Mouse (Mus musculus) hematopoietic multipotent progenitor cell, adult 10-12 weeks (in vitro differentiated cells): Measurements from ENCODE around the gene Olfr1380. TPM values are rescaled to one million over a fixed set of nuclear protein-coding genes. Genes with fewer than 3 reads are reported as not detected.

Experiments used
- polyA plus RNA-seq: library from polyadenylated mRNA; stranded (reverse); fragments of >175 nt; gene quantifications from 2 replicates; pipeline ENCODE4 v1.2.3, GENCODE M21; 2012; ENCODE audit warnings: low replicate concordance

Gene Olfr1380
- not detected in 2 replicates for polyA plus RNA-seq

DNA sequence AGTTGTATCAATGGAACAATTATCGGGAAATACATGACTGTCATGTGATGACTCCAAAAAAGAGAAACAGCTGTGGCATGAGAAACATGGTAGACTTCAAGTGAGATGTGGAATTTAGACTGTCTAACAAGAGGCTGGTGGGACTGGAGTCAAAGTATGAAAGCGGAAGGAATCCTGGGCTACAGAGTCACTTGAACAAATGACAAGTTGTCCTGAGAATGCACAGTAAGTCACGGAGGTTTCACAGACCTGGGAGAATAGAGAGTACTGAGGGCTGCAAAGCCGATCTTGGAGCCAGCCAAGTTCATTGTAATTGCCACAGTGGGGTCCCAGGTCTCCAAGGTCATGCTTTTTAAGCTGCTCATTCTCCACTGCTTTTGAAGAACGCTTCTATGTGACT, at the start of gene Olfr1380:
Gene Olfr1380 (plus strand): TSS at position 301 of the 400 bp plus-strand sequence.

DNA sequence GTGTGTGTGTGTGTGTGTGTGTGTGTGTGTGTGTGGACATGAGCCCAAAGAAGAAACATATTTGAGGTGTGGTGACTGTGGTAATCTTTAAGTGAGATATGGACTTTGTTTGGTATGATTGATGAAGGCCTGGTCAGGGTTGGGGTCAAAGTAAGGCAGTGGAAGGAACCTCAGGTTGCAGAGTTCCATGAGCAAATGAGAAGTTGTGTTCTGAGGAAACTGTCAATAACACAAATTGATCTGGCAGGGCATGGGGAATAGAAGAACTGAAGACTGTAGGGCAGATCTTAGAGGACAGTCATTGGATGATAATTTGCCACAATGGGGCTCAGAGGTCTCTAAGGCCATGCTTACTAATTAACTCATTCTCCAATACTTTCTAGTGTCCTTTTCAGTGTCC, 37.3 kb upstream of the Olfr1380 start, which contains the start of gene Olfr1383:
Gene Olfr1383 (plus strand): TSS at position 301 of the 400 bp plus-strand sequence.

DNA sequence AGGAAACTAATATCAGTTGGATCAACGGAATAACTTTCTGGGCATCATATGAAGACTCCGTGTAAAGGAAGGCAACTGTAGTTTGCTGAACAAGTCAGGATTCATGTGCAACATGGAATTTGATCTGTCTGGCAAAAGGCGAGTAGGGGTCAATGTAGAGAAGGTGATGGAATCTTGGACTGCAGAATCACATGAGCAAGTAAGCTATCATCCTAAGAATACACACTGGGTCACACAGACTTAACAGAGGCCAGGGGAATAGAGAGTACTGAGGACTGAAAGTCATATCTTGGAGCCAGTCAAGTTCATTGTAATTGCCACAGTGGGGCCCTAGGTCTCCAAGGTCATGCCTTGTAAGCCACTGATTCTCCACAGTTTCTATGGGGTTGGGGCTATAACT, 28.7 kb upstream of the Olfr1380 start, which contains the start of gene Olfr1382:
Gene Olfr1382 (plus strand): TSS at position 301 of the 400 bp plus-strand sequence.

DNA sequence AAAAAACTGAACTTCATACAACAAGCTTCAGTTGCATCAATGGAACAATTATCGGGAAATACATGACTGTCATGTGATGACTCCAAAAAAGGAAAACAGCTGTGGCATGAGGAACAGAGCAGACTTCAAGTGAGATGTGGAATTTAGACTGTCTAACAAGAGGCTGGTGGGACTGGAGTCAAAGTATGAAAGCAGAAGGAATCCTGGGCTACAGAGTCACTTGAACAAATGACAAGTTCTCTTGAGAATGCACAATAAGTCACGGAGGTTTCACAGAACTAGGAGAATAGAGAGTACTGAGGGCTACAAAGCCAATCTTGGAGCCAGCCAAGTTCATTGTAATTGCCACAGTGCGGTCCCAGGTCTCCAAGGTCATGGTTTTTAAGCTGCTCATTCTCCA, 13.5 kb upstream of the Olfr1380 start, which contains the start of gene Olfr1381:
Gene Olfr1381 (plus strand): TSS at position 301 of the 400 bp plus-strand sequence.

DNA sequence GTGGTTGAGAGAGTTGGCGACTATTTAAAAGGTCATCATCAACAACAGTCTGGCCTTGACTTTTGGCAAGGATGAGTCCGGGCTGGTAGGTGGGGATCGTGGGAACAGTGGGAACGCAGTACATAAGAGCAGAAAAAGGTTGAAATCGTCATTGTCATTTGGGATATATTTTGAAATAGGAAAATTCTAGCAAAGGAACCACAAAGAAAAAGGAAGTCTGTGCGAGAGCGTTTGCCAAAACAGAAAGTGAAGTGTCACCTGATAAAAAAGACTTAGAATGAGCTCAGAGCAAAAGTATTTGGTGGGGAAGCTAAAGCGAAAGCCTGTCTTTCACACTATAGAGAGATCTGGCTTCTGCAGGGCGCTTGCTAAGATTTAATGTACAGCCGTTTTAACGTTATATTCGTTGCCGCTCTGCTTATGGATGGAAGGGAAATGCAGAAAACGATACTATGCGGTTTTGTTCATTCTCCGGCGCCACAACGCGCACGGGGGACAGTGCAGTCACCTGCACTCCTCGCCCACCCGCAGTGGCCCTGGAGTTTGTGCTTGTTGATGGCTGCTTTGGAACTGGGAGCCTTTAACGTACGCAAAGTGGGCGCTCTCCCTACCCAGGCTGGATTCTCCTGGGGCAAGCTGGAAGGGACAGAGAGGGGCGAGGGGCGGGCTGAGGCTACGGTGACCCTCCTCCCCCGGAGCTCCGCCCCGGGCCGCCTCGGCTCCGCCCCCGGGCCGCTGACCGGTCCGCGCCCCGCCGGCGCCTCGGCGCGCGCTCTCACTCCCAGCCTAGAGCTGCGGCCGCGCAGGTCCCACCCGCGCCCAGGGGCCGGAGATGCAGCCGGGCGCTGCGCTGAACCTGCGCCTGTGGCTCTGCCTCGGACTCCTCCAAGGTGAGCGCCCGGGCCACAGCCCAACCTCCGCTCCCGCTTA, 52.5 kb downstream of the Olfr1380 start, which contains the start of gene Flt4:
Gene Flt4 (plus strand): TSS at position 326 of the 930 bp plus-strand sequence.

Other genes starting within 250 kb of the Olfr1380 start
- not detected in 2 replicates for gene Olfr1391, start 234.1 kb upstream of the Olfr1380 start, polyA plus RNA-seq
- not detected in 2 replicates for gene Olfr1390, start 221.7 kb upstream of the Olfr1380 start, polyA plus RNA-seq
- gene Olfr1389, start 133.8 kb upstream of the Olfr1380 start, polyA plus RNA-seq: not detected in 2 replicates
- not detected in 2 replicates for gene Olfr1388, start 120.3 kb upstream of the Olfr1380 start, polyA plus RNA-seq
- not detected in 2 replicates for gene Olfr1387, start 101.5 kb upstream of the Olfr1380 start, polyA plus RNA-seq
- not detected in 2 replicates for gene Olfr1386, start 91.8 kb upstream of the Olfr1380 start, polyA plus RNA-seq
- not detected in 2 replicates for gene Olfr1385, start 67.8 kb upstream of the Olfr1380 start, polyA plus RNA-seq
- gene Olfr1384, start 50.2 kb upstream of the Olfr1380 start, polyA plus RNA-seq: not detected in 2 replicates
- gene Olfr1383, start 37.2 kb upstream of the Olfr1380 start, polyA plus RNA-seq: not detected in 2 replicates
- gene Olfr1382, start 28.6 kb upstream of the Olfr1380 start, polyA plus RNA-seq: not detected in 2 replicates
- not detected in 2 replicates for gene Olfr1381, start 13.4 kb upstream of the Olfr1380 start, polyA plus RNA-seq
- 0.18 and 1.1 TPM in 2 replicates for gene Flt4, start 52.4 kb downstream of the Olfr1380 start, polyA plus RNA-seq
- not detected in 2 replicates for gene Scgb3a1, start 106.7 kb downstream of the Olfr1380 start, polyA plus RNA-seq
- gene Cnot6, start 155.8 kb downstream of the Olfr1380 start, polyA plus RNA-seq: 14.2 and 28.8 TPM in 2 replicates
- gene Gfpt2, start 237.3 kb downstream of the Olfr1380 start, polyA plus RNA-seq: not detected in 2 replicates